ENCODE assay signal across 12 mouse cellular contexts in the genomic region with DNA sequence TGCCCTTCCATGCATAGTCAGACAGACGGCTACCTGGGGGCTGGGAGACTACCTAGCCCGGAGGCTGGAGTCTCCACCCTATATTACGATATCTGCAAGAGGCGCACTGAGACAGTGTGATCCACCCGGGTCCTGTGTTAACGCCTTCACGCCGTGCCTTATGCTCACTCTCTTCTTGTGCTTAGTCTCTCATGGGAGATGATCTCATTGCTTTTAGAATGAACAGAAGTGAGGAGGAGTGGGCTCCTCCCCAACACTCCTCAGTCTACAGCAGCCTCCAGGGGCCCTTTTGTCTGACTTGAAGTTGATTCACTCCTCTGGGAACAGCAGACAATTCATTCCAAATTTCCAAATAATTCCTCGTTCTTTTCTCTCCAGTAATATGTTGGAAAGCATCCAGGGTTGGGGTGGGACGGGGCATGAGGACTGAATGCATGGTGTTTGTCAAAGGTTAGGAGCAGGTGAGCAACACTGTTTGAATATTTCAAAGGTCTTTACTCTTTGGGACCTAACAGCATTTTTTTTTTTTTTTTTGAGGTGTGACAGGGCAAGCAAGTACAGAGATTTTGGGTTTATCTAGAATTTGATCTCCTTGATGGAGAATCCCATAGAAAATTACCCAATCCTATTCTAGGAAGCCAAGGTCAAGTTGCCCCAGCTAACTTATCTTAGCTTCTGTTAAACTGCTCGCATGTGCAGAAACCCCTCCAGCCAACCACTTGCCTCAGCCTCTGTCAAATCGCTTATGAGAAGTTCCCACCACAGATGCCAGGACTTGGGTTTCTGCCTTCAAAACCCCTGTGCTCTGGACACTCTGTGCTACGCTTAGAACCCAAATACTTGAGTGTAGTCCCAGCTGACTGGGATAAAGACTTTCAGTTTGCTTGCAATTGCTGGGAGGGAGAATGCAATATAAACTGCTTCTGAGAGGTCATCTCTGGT. TPM values are rescaled to one million over a fixed set of nuclear protein-coding genes. Genes with fewer than 3 reads are reported as not detected.
DNase-seq lines count a peak whose midpoint lies in the region; ATAC-seq and TF ChIP-seq lines count a peak whose summit lies in the region.
"Had no signal": no experiment of that assay in that cellular context is flagged by ENCODE, and none has a peak within 500 bp of the region (broad histone marks: within the 10 kb centered on the region; RNA-seq: fewer than 3 reads in every experiment).

No protein-coding gene starts in this region.

- no peaks in the 10 kb centered on the region for H3K27me3 ChIP-seq in hindbrain, postnatal 0 days (ENCODE audit: insufficient read depth, low read length)
- H3K27me3 ChIP-seq in hindbrain, embryonic 14.5 days (ENCODE audit: control insufficient read depth, insufficient read depth, low read length): no peaks in the 10 kb centered on the region
- H3K27me3 ChIP-seq: hindbrain, embryonic 12.5 days had no signal

- no peak overlapping the region for H3K27ac ChIP-seq in hindbrain, postnatal 0 days
- no peak overlapping the region for H3K27ac ChIP-seq in hindbrain, embryonic 14.5 days
- H3K27ac ChIP-seq: hindbrain, embryonic 12.5 days had no signal

- H3K4me2 ChIP-seq in hindbrain, postnatal 0 days (ENCODE audit: low read depth, low read length): no peak overlapping the region
- H3K4me2 ChIP-seq in hindbrain, embryonic 14.5 days (replicated peaks): no peak overlapping the region
- H3K4me2 ChIP-seq: hindbrain, embryonic 12.5 days had no signal

- 0 out of 2 replicates have a peak, but pooled peaks have one; percentile 32 for ATAC-seq in hindbrain, postnatal 0 days
- ATAC-seq in hindbrain, embryonic 14.5 days (ENCODE audit: low FRiP score): no peak
- peak; percentile 69 for ATAC-seq in megakaryocyte-erythroid progenitor cell, adult 5-6 weeks (replicated peaks; ENCODE audit: low FRiP score, low TSS enrichment, poor library complexity, severe bottlenecking)

- H3K36me3 ChIP-seq in hindbrain, postnatal 0 days (ENCODE audit: insufficient read depth, low read length): no peaks in the 10 kb centered on the region
- H3K36me3 ChIP-seq in hindbrain, embryonic 14.5 days (replicated peaks; ENCODE audit: control insufficient read depth, insufficient read depth): no peaks in the 10 kb centered on the region
- H3K36me3 ChIP-seq: hindbrain, embryonic 12.5 days had no signal

- WGBS in hindbrain, postnatal 0 days: 71% methylated on average over 13 of the region's 13 CpGs
- 70% methylated on average over 13 of the region's 13 CpGs for WGBS in hindbrain, embryonic 14.5 days

- H3K9ac ChIP-seq in hindbrain, postnatal 0 days (replicated peaks; ENCODE audit: low read length): no peak overlapping the region
- no peak overlapping the region for H3K9ac ChIP-seq in hindbrain, embryonic 14.5 days
- H3K9ac ChIP-seq: hindbrain, embryonic 12.5 days had no signal

- H3K4me1 ChIP-seq in hindbrain, postnatal 0 days (ENCODE audit: insufficient read depth, low read length): no peaks in the 10 kb centered on the region
- no peaks in the 10 kb centered on the region for H3K4me1 ChIP-seq in hindbrain, embryonic 14.5 days (replicated peaks; ENCODE audit: control insufficient read depth, insufficient read depth, low read length)

- no peaks in the 10 kb centered on the region for H3K9me3 ChIP-seq in hindbrain, postnatal 0 days (ENCODE audit: low read length)
- H3K9me3 ChIP-seq in hindbrain, embryonic 14.5 days (ENCODE audit: control insufficient read depth, low read length): no peaks in the 10 kb centered on the region
- H3K9me3 ChIP-seq: hindbrain, embryonic 12.5 days had no signal

- no peak for TF ChIP-seq CTCF in hindbrain, postnatal 0 days (IDR thresholded peaks at IDR 0.05; ENCODE audit: low read depth)

- no peak overlapping the region for H3K4me3 ChIP-seq in hindbrain, postnatal 0 days (ENCODE audit: low read length)
- H3K4me3 ChIP-seq in hindbrain, embryonic 14.5 days (replicated peaks; ENCODE audit: low read length): no peak overlapping the region
- H3K4me3 ChIP-seq: hindbrain, embryonic 12.5 days had no signal

- DNase-seq in hindbrain, postnatal 0 days (ENCODE audit: low spot score): peak; percentile 19
- no peak for DNase-seq in hindbrain, embryonic 14.5 days (ENCODE audit: low spot score)
- peak; percentile 69 for DNase-seq in Muller cell, postnatal 12 days (ENCODE audit: inconsistent ontology term)
- DNase-seq in gastrocnemius, postnatal 25 days: peak; percentile 40
- DNase-seq in ovary, postnatal 10 days (ENCODE audit: low spot score): no peak
- DNase-seq in neural tube, embryonic 10.5 days (ENCODE audit: extremely low spot score, low spot score): no peak
- DNase-seq: adrenal gland, postnatal 14 days; kidney, postnatal 25 days; lung, postnatal 14 days; thymus, postnatal 25 days had no signal

RNA-seq across cellular contexts. Expression of a gene that starts 8.8 kb away (rescaled TPM):
- 21.3 and 27.8 TPM in 2 replicates for total RNA-seq in hindbrain, postnatal 0 days (2014; rRNA removed)
- 87.9 and 88.6 TPM in 2 replicates for polyA plus RNA-seq in hindbrain, postnatal 0 days (2015; fragmentation: Nextera tagmentation; extraction: Ambion mirVana)
- 86.0 and 94.8 TPM in 2 replicates for polyA plus RNA-seq in hindbrain, embryonic 14.5 days (2014; fragmentation: Nextera tagmentation; extraction: Ambion mirVana)
- total RNA-seq in gastrocnemius, postnatal 25 days (2021): 1 to 10 TPM; 9.3 TPM
- total RNA-seq in megakaryocyte-erythroid progenitor cell, adult 5-6 weeks (2014; fragmentation: Nextera tagmentation): 49.9 and 55.4 TPM in 2 replicates
- total RNA-seq in megakaryocyte-erythroid progenitor cell, adult 5-6 weeks (2017): 58.3 and 68.4 TPM in 2 replicates

RNA-seq across cellular contexts. Expression of a gene that starts 51.7 kb away (rescaled TPM):
- 13.3 and 14.3 TPM in 2 replicates for total RNA-seq in hindbrain, postnatal 0 days (2014; rRNA removed)
- 4.5 and 5.0 TPM in 2 replicates for polyA plus RNA-seq in hindbrain, postnatal 0 days (2015; fragmentation: Nextera tagmentation; extraction: Ambion mirVana)
- polyA plus RNA-seq in hindbrain, embryonic 14.5 days (2014; fragmentation: Nextera tagmentation; extraction: Ambion mirVana): 3.9 and 4.6 TPM in 2 replicates
- 1 to 10 TPM; 4.3 to 4.7 TPM for total RNA-seq in gastrocnemius, postnatal 25 days (2021)
- total RNA-seq in megakaryocyte-erythroid progenitor cell, adult 5-6 weeks (2014; fragmentation: Nextera tagmentation): 1.8 and 2.0 TPM in 2 replicates
- 2.2 and 3.2 TPM in 2 replicates for total RNA-seq in megakaryocyte-erythroid progenitor cell, adult 5-6 weeks (2017)

RNA-seq across cellular contexts. Expression of a gene that starts 55.7 kb away (rescaled TPM):
- total RNA-seq in hindbrain, postnatal 0 days (2014; rRNA removed): 7.2 and 7.5 TPM in 2 replicates
- 4.1 and 5.0 TPM in 2 replicates for polyA plus RNA-seq in hindbrain, postnatal 0 days (2015; fragmentation: Nextera tagmentation; extraction: Ambion mirVana)
- polyA plus RNA-seq in hindbrain, embryonic 14.5 days (2014; fragmentation: Nextera tagmentation; extraction: Ambion mirVana): 4.1 and 5.2 TPM in 2 replicates
- total RNA-seq in gastrocnemius, postnatal 25 days (2021): 1 to 10 TPM; 4.1 to 4.5 TPM
- 5.0 and 5.4 TPM in 2 replicates for total RNA-seq in megakaryocyte-erythroid progenitor cell, adult 5-6 weeks (2014; fragmentation: Nextera tagmentation)
- total RNA-seq in megakaryocyte-erythroid progenitor cell, adult 5-6 weeks (2017): 5.3 and 6.3 TPM in 2 replicates

Comparison
In these comparisons a context has a peak if more than half of its experiments do, and no peak if none do; other contexts are left out.
1. DNase-seq: peak in hindbrain, postnatal 0 days (single experiment), Muller cell, postnatal 12 days (single experiment) and gastrocnemius, postnatal 25 days (single experiment); none in hindbrain, embryonic 14.5 days (single experiment), ovary, postnatal 10 days (single experiment) and neural tube, embryonic 10.5 days (single experiment).